Mouse (Mus musculus) heart, embryonic 16.5 days (tissue): ENCODE data around the gene Cd164l2. TPM values are rescaled to one million over a fixed set of nuclear protein-coding genes. Genes with fewer than 3 reads are reported as not detected.

Source experiments
- ATAC-seq: fragments of 200-750 bp; cut with Nextera tagmentation; replicated peaks from 2 replicates; pipeline ENCODE4 v1.8.0; 2017; ENCODE audit warnings: moderate number of reproducible peaks; ENCODE audit not compliant: insufficient read depth, low FRiP score; ENCODE audit errors: extremely low read depth
- H3K27ac ChIP-seq: fragments of 300-500 bp; sonication (generic); 2 replicates; pipeline ENCODE4 v1.5.1; 2014; ENCODE audit warnings: mild to moderate bottlenecking, low read length, control low read depth, moderate library complexity
- H3K27me3 ChIP-seq: fragments of 300-500 bp; sonication (generic); 2 replicates; pipeline ENCODE4 v1.6.1; 2014; ENCODE audit warnings: low read length, mixed read lengths; ENCODE audit not compliant: control insufficient read depth, insufficient read depth
- H3K36me3 ChIP-seq: fragments of 300-500 bp; sonication (generic); 2 replicates; pipeline ENCODE4 v1.6.1; 2014; ENCODE audit not compliant: control insufficient read depth, insufficient read depth
- H3K4me1 ChIP-seq: fragments of 300-500 bp; sonication (generic); 2 replicates; pipeline ENCODE4 v1.6.1; 2014; ENCODE audit warnings: low read length, mixed read lengths; ENCODE audit not compliant: control insufficient read depth, insufficient read depth
- H3K4me2 ChIP-seq: fragments of 300-500 bp; sonication (generic); 2 replicates; pipeline ENCODE4 v1.6.1; 2014; ENCODE audit warnings: low read depth, mild to moderate bottlenecking, control low read depth, low read length
- H3K4me3 ChIP-seq: fragments of 300-500 bp; sonication (generic); 2 replicates; pipeline ENCODE4 v1.5.1; 2014; ENCODE audit warnings: mild to moderate bottlenecking, control low read depth, low read length
- H3K9ac ChIP-seq: fragments of 300-500 bp; sonication (generic); 2 replicates; pipeline ENCODE4 v1.6.1; 2014; ENCODE audit warnings: low read length, control low read depth
- H3K9me3 ChIP-seq: fragments of 300-500 bp; sonication (generic); replicated peaks from 2 replicates; pipeline ENCODE4 v1.6.1; 2016; ENCODE audit warnings: low read length; ENCODE audit not compliant: control insufficient read depth
- WGBS: fragments of 180-500 bp; shearing (Covaris S2); extraction: QIAGEN DNeasy Blood & Tissue Kit; methylation state at CpG from one replicate; pipeline ENCODE4 v1.1.7; 2014; 5-methylcytosine and 5-hydroxymethylcytosine counted together
- polyA plus RNA-seq: library from polyadenylated mRNA; unstranded; fragments of >200 nt; fragmentation: Nextera tagmentation; extraction: Ambion mirVana; gene quantifications from 2 replicates; pipeline ENCODE4 v1.2.1, GENCODE M21; 2015

The Cd164l2 gene
- polyA plus RNA-seq, 1 experiment from 2014 or later: not detected

GRCm38 (mm10) chr4:133223875-133224274 is 11.9 kb downstream of the Cd164l2 start:
- no peak overlapping the region for H3K4me3 ChIP-seq
- no peak for ATAC-seq
- H3K36me3 ChIP-seq: no peaks in the 10 kb centered on the region
- H3K4me1 ChIP-seq: peaks cover 3% of the 10 kb centered on the region
- H3K27me3 ChIP-seq: peaks cover 24% of the 10 kb centered on the region
- no peaks in the 10 kb centered on the region for H3K9me3 ChIP-seq
- no peak overlapping the region for H3K9ac ChIP-seq
- no peak overlapping the region for H3K27ac ChIP-seq
- no peak overlapping the region for H3K4me2 ChIP-seq
- 72% methylated on average over 5 of the region's 5 CpGs for whole genome bisulfite sequencing

GRCm38 (mm10) chr4:133226073-133226472 is 14.1 kb downstream of the Cd164l2 start:
- ATAC-seq: no peak
- peaks cover 11% of the 10 kb centered on the region for H3K27me3 ChIP-seq
- no peak overlapping the region for H3K4me2 ChIP-seq
- H3K36me3 ChIP-seq: no peaks in the 10 kb centered on the region
- no peaks in the 10 kb centered on the region for H3K9me3 ChIP-seq
- H3K4me3 ChIP-seq: no peak overlapping the region
- no peak overlapping the region for H3K27ac ChIP-seq
- no peaks in the 10 kb centered on the region for H3K4me1 ChIP-seq
- 51% methylated on average over 10 of the region's 10 CpGs for WGBS
- no peak overlapping the region for H3K9ac ChIP-seq

GRCm38 (mm10) chr4:133227636-133228035 is 15.7 kb downstream of the Cd164l2 start:
- 66% methylated on average over 8 of the region's 8 CpGs for WGBS
- no peak overlapping the region for H3K4me3 ChIP-seq
- H3K27ac ChIP-seq: no peak overlapping the region
- no peaks in the 10 kb centered on the region; the same call in 1 of the 2 replicates for H3K9me3 ChIP-seq
- no peak overlapping the region for H3K4me2 ChIP-seq
- no peaks in the 10 kb centered on the region for H3K36me3 ChIP-seq
- no peaks in the 10 kb centered on the region for H3K4me1 ChIP-seq
- no peak for ATAC-seq
- no peak overlapping the region for H3K9ac ChIP-seq
- no peaks in the 10 kb centered on the region; the same call in 1 of the 2 replicates for H3K27me3 ChIP-seq

- H3K9ac ChIP-seq: no peak overlapping the region
- no peak for ATAC-seq
- no peak overlapping the region for H3K4me3 ChIP-seq
- no peaks in the 10 kb centered on the region; the same call in 1 of the 2 replicates for H3K27me3 ChIP-seq
- WGBS: 74% methylated on average over 8 of the region's 8 CpGs
- H3K4me2 ChIP-seq: no peak overlapping the region
- no peaks in the 10 kb centered on the region; the same call in 1 of the 2 replicates for H3K9me3 ChIP-seq
- H3K36me3 ChIP-seq: no peaks in the 10 kb centered on the region
- H3K27ac ChIP-seq: no peak overlapping the region
- no peaks in the 10 kb centered on the region for H3K4me1 ChIP-seq
These were observed 17.7 kb downstream of the Cd164l2 start for GRCm38 (mm10) chr4:133229582-133229981.

- Histone ChIP-seq H3K36me3 (no peaks in the 10 kb centered on the region), H3K4me1 (no peaks in the 10 kb centered on the region), H3K4me3 (no peak overlapping the region), H3K27me3 (no peaks in the 10 kb centered on the region; the same call in 1 of the 2 replicates), H3K4me2 (no peak overlapping the region), H3K9ac (no peak overlapping the region), H3K9me3 (no peaks in the 10 kb centered on the region; the same call in 1 of the 2 replicates), H3K27ac (no peak overlapping the region)
- 27% methylated on average over 10 of the region's 10 CpGs for WGBS
- no peak for ATAC-seq
These were observed 21.5 kb downstream of the Cd164l2 start for GRCm38 (mm10) chr4:133233285-133233976.

GRCm38 (mm10) chr4:133234771-133235170 is 22.8 kb downstream of the Cd164l2 start:
- Histone ChIP-seq H3K36me3 (no peaks in the 10 kb centered on the region), H3K27ac (no peak overlapping the region), H3K27me3 (no peaks in the 10 kb centered on the region; the same call in 1 of the 2 replicates), H3K4me2 (no peak overlapping the region), H3K9me3 (no peaks in the 10 kb centered on the region; the same call in 1 of the 2 replicates), H3K9ac (no peak overlapping the region), H3K4me1 (no peaks in the 10 kb centered on the region), H3K4me3 (no peak overlapping the region)
- 47% methylated on average over 5 of the region's 5 CpGs for whole genome bisulfite sequencing
- ATAC-seq: no peak

GRCm38 (mm10) chr4:133235415-133235814 is 23.5 kb downstream of the Cd164l2 start:
- WGBS: 72% methylated on average over 5 of the region's 5 CpGs
- ATAC-seq: no peak

GRCm38 (mm10) chr4:133237911-133238310 is 26.0 kb downstream of the Cd164l2 start:
- Histone ChIP-seq H3K9ac (no peak overlapping the region), H3K27ac (no peak overlapping the region)
- 34% methylated on average over 4 of the region's 4 CpGs for WGBS

More at GRCm38 (mm10) chr4:133235415-133235814, 23.5 kb downstream of the Cd164l2 start:
- Histone ChIP-seq H3K9me3 (no peaks in the 10 kb centered on the region; the same call in 1 of the 2 replicates), H3K9ac (no peak overlapping the region), H3K4me2 (no peak overlapping the region), H3K27ac (no peak overlapping the region), H3K4me1 (peaks cover 2% of the 10 kb centered on the region), H3K27me3 (no peaks in the 10 kb centered on the region; the same call in 1 of the 2 replicates), H3K4me3 (no peak overlapping the region), H3K36me3 (no peaks in the 10 kb centered on the region)

GRCm38 (mm10) chr4:133240490-133240921 is 28.6 kb downstream of the Cd164l2 start, which contains the start of gene Map3k6:
Gene Map3k6, plus strand, starts transcription at chr4:133240818.
- ATAC-seq: peak; percentile 46
- H3K9me3 ChIP-seq: no peaks in the 10 kb centered on the region
- H3K4me2 ChIP-seq: peak within 1 kb of the TSS; percentile 74
- H3K27me3 ChIP-seq: peaks cover 11% of the 10 kb centered on the region; the same call in 1 of the 2 replicates
- H3K9ac ChIP-seq: peak within 1 kb of the TSS; percentile 68
- WGBS: 8% methylated on average over 16 of the region's 16 CpGs
- H3K4me1 ChIP-seq: peaks cover 13% of the 10 kb centered on the region
- no peaks in the 10 kb centered on the region for H3K36me3 ChIP-seq
- peak within 1 kb of the TSS; percentile 82 for H3K27ac ChIP-seq
- peak within 1 kb of the TSS; percentile 54 for H3K4me3 ChIP-seq

More at GRCm38 (mm10) chr4:133237911-133238310, 26.0 kb downstream of the Cd164l2 start:
- Histone ChIP-seq H3K9me3 (no peaks in the 10 kb centered on the region), H3K36me3 (no peaks in the 10 kb centered on the region), H3K4me3 (no peak overlapping the region), H3K4me1 (peaks cover 11% of the 10 kb centered on the region), H3K4me2 (no peak overlapping the region), H3K27me3 (peaks cover 10% of the 10 kb centered on the region; the same call in 1 of the 2 replicates)
- no peak for ATAC-seq
